Mouse (Mus musculus): ENCODE measurements around the gene Gm35134.
"Not testable (repeated sequence)": the region's sequence is repeated elsewhere in the genome, so short reads cannot be mapped to it uniquely, and the experiment has no call there.

Gm35134 gene

DNA sequence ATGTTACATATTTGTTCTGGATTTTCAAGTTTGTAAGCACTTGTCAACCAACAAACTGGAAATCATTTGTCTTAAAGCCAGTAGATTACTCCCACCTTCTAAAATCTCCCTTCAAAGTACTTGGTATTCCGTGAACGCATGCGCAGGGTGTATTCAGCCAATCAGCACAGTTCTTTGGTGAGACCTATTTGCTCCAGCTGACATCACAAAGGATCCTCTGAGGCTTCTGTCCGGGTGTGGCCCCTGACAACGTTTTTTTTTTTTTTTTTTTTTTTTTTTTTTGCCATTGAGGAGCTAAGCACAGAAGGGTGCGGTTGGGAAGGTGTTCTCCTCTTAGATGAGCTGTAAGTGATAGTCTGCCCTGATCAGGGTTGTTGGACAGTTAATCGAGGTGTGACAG lies at the start of gene Gm35134:
Gm35134 (plus strand) TSS at position 301 of the 400 bp plus-strand sequence.
- not testable (repeated sequence) for DNase-seq (ENCODE audit: low read depth, low spot score)
